Mouse (Mus musculus) ovary, adult 18-20 months (tissue): ENCODE data around the gene Tmem254a.
"Not testable (repeated sequence)": the region's sequence is repeated elsewhere in the genome, so short reads cannot be mapped to it uniquely, and the experiment has no call there.

ENCODE experiments used
- DNase-seq: peaks from one replicate; pipeline ENCODE4 v3.0.0; 2022; ENCODE audit warnings: low spot score, mixed read lengths

Tmem254a gene

GRCm38 (mm10) chr14:25927562-25927881, at the start of gene Tmem254a:
TSS of gene Tmem254a (minus strand) at chr14:25927672.
- DNase-seq = not testable (repeated sequence)

GRCm38 (mm10) chr14:25957861-25958260, 30.4 kb upstream of the Tmem254a start:
- not testable (repeated sequence) for DNase-seq

GRCm38 (mm10) chr14:25938004-25938403, 10.5 kb upstream of the Tmem254a start, which contains the start of gene Cphx1:
TSS of gene Cphx1 (plus strand) at chr14:25938304.
- DNase-seq = not testable (repeated sequence)

- not testable (repeated sequence) for DNase-seq
Observed at GRCm38 (mm10) chr14:25936867-25937630, 9.6 kb upstream of the Tmem254a start.

GRCm38 (mm10) chr14:25926814-25927561, 484 bp downstream of the Tmem254a start:
- DNase-seq = not testable (repeated sequence)

- not testable (repeated sequence) for DNase-seq
Observed at GRCm38 (mm10) chr14:25918427-25919170, 8.9 kb downstream of the Tmem254a start.

- DNase-seq = not testable (repeated sequence)
Observed at GRCm38 (mm10) chr14:25908976-25909375, 18.5 kb downstream of the Tmem254a start.

GRCm38 (mm10) chr14:25907272-25907671, 20.2 kb downstream of the Tmem254a start:
- DNase-seq = not testable (repeated sequence)

- not testable (repeated sequence) for DNase-seq
Observed at GRCm38 (mm10) chr14:25905243-25905642, 22.2 kb downstream of the Tmem254a start.

GRCm38 (mm10) chr14:25903000-25903399, 24.5 kb downstream of the Tmem254a start, which contains the start of gene Plac9a:
TSS of gene Plac9a (minus strand) at chr14:25903100.
- not testable (repeated sequence) for DNase-seq

- DNase-seq = not testable (repeated sequence)
Observed at GRCm38 (mm10) chr14:25895686-25896085, 31.8 kb downstream of the Tmem254a start.

- DNase-seq = not testable (repeated sequence)
Observed at GRCm38 (mm10) chr14:25894566-25894965, 32.9 kb downstream of the Tmem254a start.

GRCm38 (mm10) chr14:25885886-25886285, 41.6 kb downstream of the Tmem254a start:
- DNase-seq = not testable (repeated sequence)

- DNase-seq = not testable (repeated sequence)
Observed at GRCm38 (mm10) chr14:25881769-25882168, 45.7 kb downstream of the Tmem254a start.

GRCm38 (mm10) chr14:25876640-25877039, 50.8 kb downstream of the Tmem254a start:
- DNase-seq = not testable (repeated sequence)
